Mouse (Mus musculus): ENCODE data around the gene Cux1. TPM values are rescaled to one million over a fixed set of nuclear protein-coding genes. Genes with fewer than 3 reads are reported as not detected.
A peak's percentile ranks its signal among the peaks of the same experiment; 100 is the strongest.

Gene Cux1
- total and polyA plus RNA-seq, 3 experiments, result 46.8 to 101 (median 85.8) TPM

- no peak for DNase-seq
- intact Hi-C loops (cut with DNase I), result no loop called here
- H3K36me3 ChIP-seq (ENCODE audit: control insufficient read depth, insufficient read depth, low read length), result no peaks in the 10 kb centered on the region
- H3K9ac ChIP-seq (ENCODE audit: low read depth, low read length), result no peak overlapping the region
- H3K79me2 ChIP-seq (replicated peaks; ENCODE audit: control insufficient read depth, insufficient read depth, low read length), result no peaks in the 10 kb centered on the region
- no peak overlapping the region for H3K4me3 ChIP-seq
- WGBS, result 73% methylated on average over 7 of the region's 7 CpGs
- no peaks in the 10 kb centered on the region for H3K27me3 ChIP-seq (ENCODE audit: control insufficient read depth, insufficient read depth, low read length)
- H3K4me1 ChIP-seq (ENCODE audit: control insufficient read depth, insufficient read depth, low read length), result no peaks in the 10 kb centered on the region
- no peak overlapping the region for H3K27ac ChIP-seq
- no peak for TF ChIP-seq EP300 (IDR thresholded peaks at IDR 0.05; ENCODE audit: insufficient read depth, low read depth, low read length)
- no peak for TF ChIP-seq CTCF (IDR thresholded peaks at IDR 0.05)
- no peak for TF ChIP-seq POLR2A (IDR thresholded peaks at IDR 0.05; ENCODE audit: insufficient read depth, low read depth, low read length)
Measured at GRCm38 (mm10) chr5:136285106-136285505, 282.2 kb downstream of the Cux1 start.

- H3K27ac ChIP-seq, result no peak overlapping the region
- H3K9ac ChIP-seq (ENCODE audit: low read depth, low read length), result no peak overlapping the region
- no peak overlapping the region for H3K4me3 ChIP-seq
- intact Hi-C loops (cut with DNase I), result loop anchor here (1.0 to 5.0 kb wide), 4 partner anchors 286 to 426 kb away; partner anchors contain the start of gene Cux1
- 57% methylated on average over 6 of the region's 6 CpGs for WGBS
- H3K27me3 ChIP-seq (ENCODE audit: control insufficient read depth, insufficient read depth, low read length), result no peaks in the 10 kb centered on the region
- H3K36me3 ChIP-seq (ENCODE audit: control insufficient read depth, insufficient read depth, low read length), result no peaks in the 10 kb centered on the region
- H3K79me2 ChIP-seq (replicated peaks; ENCODE audit: control insufficient read depth, insufficient read depth, low read length), result no peaks in the 10 kb centered on the region
- no peaks in the 10 kb centered on the region for H3K4me1 ChIP-seq (ENCODE audit: control insufficient read depth, insufficient read depth, low read length)
- DNase-seq, result no peak
- no peak for TF ChIP-seq EP300 (IDR thresholded peaks at IDR 0.05; ENCODE audit: insufficient read depth, low read depth, low read length)
- peak; percentile 78 for TF ChIP-seq CTCF (IDR thresholded peaks at IDR 0.05)
- TF ChIP-seq POLR2A (IDR thresholded peaks at IDR 0.05; ENCODE audit: insufficient read depth, low read depth, low read length), result no peak
Measured at GRCm38 (mm10) chr5:136281351-136281750, 285.9 kb downstream of the Cux1 start.

DNA sequence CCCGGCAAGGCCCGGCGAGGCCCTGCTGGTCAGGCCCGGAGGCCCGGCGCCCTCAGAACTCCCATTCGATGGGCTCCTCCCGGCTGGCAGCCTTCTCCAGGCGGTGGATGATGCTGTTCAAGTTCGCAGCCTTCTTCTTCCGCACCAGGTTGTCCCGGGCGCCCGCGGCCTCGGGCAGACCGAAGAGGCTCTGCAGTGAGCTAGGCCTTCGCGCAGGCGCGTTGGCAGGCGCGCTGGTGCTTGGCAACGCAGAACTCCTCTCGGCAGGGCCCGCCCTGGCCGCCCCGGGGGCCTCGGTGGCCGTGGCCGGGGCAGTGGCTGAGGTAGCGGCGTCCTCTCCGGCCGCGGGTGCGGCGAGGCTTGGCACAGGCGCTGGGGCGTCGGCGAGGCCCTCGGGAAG, 292.6 kb downstream of the Cux1 start:
- Histone ChIP-seq H3K4me1 (ENCODE audit: control insufficient read depth, insufficient read depth, low read length) (no peaks in the 10 kb centered on the region), H3K9ac (ENCODE audit: low read depth, low read length) (no peak overlapping the region), H3K4me3 (no peak overlapping the region), H3K36me3 (ENCODE audit: control insufficient read depth, insufficient read depth, low read length) (no peaks in the 10 kb centered on the region), H3K27ac (no peak overlapping the region), H3K27me3 (ENCODE audit: control insufficient read depth, insufficient read depth, low read length) (no peaks in the 10 kb centered on the region), H3K79me2 (replicated peaks; ENCODE audit: control insufficient read depth, insufficient read depth, low read length) (no peaks in the 10 kb centered on the region)
- DNase-seq, result no peak
- TF ChIP-seq CTCF (IDR thresholded peaks at IDR 0.05), result no peak
- TF ChIP-seq POLR2A (IDR thresholded peaks at IDR 0.05; ENCODE audit: insufficient read depth, low read depth, low read length), result no peak
- TF ChIP-seq EP300 (IDR thresholded peaks at IDR 0.05; ENCODE audit: insufficient read depth, low read depth, low read length), result no peak
- intact Hi-C loops (cut with DNase I), result no loop called here
- 91% methylated on average over 40 of the region's 43 CpGs for WGBS

DNA sequence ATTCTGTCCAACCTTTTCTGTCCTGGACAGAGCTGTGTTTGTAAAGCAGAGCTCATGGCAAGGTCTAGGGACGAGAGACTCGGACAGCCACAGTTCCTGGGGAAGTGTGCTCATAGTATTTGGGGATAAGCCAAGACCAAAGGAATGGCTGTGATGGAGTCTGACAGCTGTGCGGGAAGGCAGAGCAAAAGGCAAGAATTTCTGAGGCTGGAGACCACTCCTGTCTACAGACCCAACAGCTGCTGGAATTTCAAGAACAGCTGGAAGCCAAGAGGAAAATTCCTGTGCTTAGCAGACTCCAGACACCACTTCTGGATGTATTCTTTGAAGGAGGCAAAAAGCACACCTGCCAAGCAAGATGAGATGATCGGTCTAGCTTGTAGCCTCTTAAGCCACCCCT, 297.4 kb downstream of the Cux1 start:
- H3K27ac ChIP-seq, result no peak overlapping the region
- H3K27me3 ChIP-seq (ENCODE audit: control insufficient read depth, insufficient read depth, low read length), result no peaks in the 10 kb centered on the region
- no peak for DNase-seq
- 47% methylated on average over 4 of the region's 4 CpGs for WGBS
- no peaks in the 10 kb centered on the region for H3K36me3 ChIP-seq (ENCODE audit: control insufficient read depth, insufficient read depth, low read length)
- no peak overlapping the region for H3K9ac ChIP-seq (ENCODE audit: low read depth, low read length)
- H3K4me1 ChIP-seq (ENCODE audit: control insufficient read depth, insufficient read depth, low read length), result no peaks in the 10 kb centered on the region
- H3K79me2 ChIP-seq (replicated peaks; ENCODE audit: control insufficient read depth, insufficient read depth, low read length), result no peaks in the 10 kb centered on the region
- H3K4me3 ChIP-seq, result no peak overlapping the region
- intact Hi-C loops (cut with DNase I), result no loop called here
- no peak for TF ChIP-seq EP300 (IDR thresholded peaks at IDR 0.05; ENCODE audit: insufficient read depth, low read depth, low read length)
- no peak for TF ChIP-seq POLR2A (IDR thresholded peaks at IDR 0.05; ENCODE audit: insufficient read depth, low read depth, low read length)
- TF ChIP-seq CTCF (IDR thresholded peaks at IDR 0.05), result no peak

DNA sequence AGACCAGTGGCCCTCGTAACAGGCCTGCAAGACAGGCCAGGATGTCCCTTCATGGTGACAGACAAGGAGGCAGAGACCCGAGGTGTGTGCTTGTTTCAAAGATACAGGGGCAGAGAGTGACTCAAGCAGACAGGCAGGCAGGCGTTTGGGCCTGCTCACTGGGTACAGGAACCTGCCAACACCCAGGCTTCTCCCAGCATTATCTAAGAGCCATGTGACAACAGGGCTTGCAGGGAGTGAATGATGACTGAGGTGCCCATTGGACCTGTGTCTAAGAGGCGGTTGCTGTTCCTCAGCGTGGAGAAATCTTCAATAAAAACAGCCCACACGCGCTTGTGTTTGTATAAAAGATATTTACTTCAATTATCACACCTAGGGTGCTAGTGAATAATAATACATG, 301.2 kb downstream of the Cux1 start:
- no peaks in the 10 kb centered on the region for H3K4me1 ChIP-seq (ENCODE audit: control insufficient read depth, insufficient read depth, low read length)
- WGBS, result 70% methylated on average over 7 of the region's 7 CpGs
- H3K27me3 ChIP-seq (ENCODE audit: control insufficient read depth, insufficient read depth, low read length), result no peaks in the 10 kb centered on the region
- H3K79me2 ChIP-seq (replicated peaks; ENCODE audit: control insufficient read depth, insufficient read depth, low read length), result no peaks in the 10 kb centered on the region
- intact Hi-C loops (cut with DNase I), result no loop called here
- DNase-seq, result no peak
- no peak overlapping the region for H3K4me3 ChIP-seq
- no peak overlapping the region for H3K9ac ChIP-seq (ENCODE audit: low read depth, low read length)
- H3K27ac ChIP-seq, result no peak overlapping the region
- TF ChIP-seq POLR2A (IDR thresholded peaks at IDR 0.05; ENCODE audit: insufficient read depth, low read depth, low read length) (no peak), EP300 (IDR thresholded peaks at IDR 0.05; ENCODE audit: insufficient read depth, low read depth, low read length) (no peak), CTCF (IDR thresholded peaks at IDR 0.05) (no peak)
- no peaks in the 10 kb centered on the region for H3K36me3 ChIP-seq (ENCODE audit: control insufficient read depth, insufficient read depth, low read length)

- H3K79me2 ChIP-seq (replicated peaks; ENCODE audit: control insufficient read depth, insufficient read depth, low read length), result no peaks in the 10 kb centered on the region
- no peak for DNase-seq
- no peaks in the 10 kb centered on the region for H3K36me3 ChIP-seq (ENCODE audit: control insufficient read depth, insufficient read depth, low read length)
- H3K4me1 ChIP-seq (ENCODE audit: control insufficient read depth, insufficient read depth, low read length), result no peaks in the 10 kb centered on the region
- H3K27ac ChIP-seq, result no peak overlapping the region
- H3K9ac ChIP-seq (ENCODE audit: low read depth, low read length), result no peak overlapping the region
- intact Hi-C loops (cut with DNase I), result no loop called here
- TF ChIP-seq CTCF (IDR thresholded peaks at IDR 0.05), result no peak
- no peak for TF ChIP-seq EP300 (IDR thresholded peaks at IDR 0.05; ENCODE audit: insufficient read depth, low read depth, low read length)
- TF ChIP-seq POLR2A (IDR thresholded peaks at IDR 0.05; ENCODE audit: insufficient read depth, low read depth, low read length), result no peak
- no peak overlapping the region for H3K4me3 ChIP-seq
- no peaks in the 10 kb centered on the region for H3K27me3 ChIP-seq (ENCODE audit: control insufficient read depth, insufficient read depth, low read length)
- WGBS, result 71% methylated on average over 4 of the region's 4 CpGs
Measured at GRCm38 (mm10) chr5:136263342-136263741, 303.9 kb downstream of the Cux1 start.
